In the genomic region with DNA sequence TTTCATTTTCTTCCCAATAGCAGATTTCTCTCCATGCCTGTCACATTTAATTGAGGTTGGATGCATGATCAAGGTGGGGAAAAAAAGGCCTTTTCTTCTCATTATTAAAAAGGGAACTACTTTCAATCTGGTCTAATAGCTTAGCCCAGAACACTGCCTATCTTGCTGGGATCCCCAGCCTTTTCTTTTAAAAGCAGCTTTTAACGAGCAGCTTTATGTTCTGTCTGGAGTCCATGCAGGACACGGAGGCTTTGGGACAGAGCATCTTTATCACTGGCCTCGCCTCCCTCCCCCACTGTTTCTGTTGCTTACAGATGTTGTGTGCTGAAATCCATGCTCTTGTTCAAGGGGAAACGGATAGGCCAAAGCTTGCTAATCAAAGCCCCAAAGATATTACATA, we compare ENCODE assay signal across 9 mouse cellular contexts. TPM values are rescaled to one million over a fixed set of nuclear protein-coding genes. Genes with fewer than 3 reads are reported as not detected.
DNase-seq lines count a peak whose midpoint lies in the region; ATAC-seq and TF ChIP-seq lines count a peak whose summit lies in the region.
"Had no signal": no experiment of that assay in that cellular context is flagged by ENCODE, and none has a peak within 500 bp of the region (broad histone marks: within the 10 kb centered on the region; RNA-seq: fewer than 3 reads in every experiment).

No protein-coding gene starts in this region.

- no peak for TF ChIP-seq EP300 in lung, postnatal 0 days (IDR thresholded peaks at IDR 0.05)

- H3K4me3 ChIP-seq in gastrocnemius, adult 2 months, result no peak overlapping the region
- H3K4me3 ChIP-seq in midbrain, embryonic 10.5 days, result 0 out of 2 replicates have a peak overlapping the region, but pooled peaks have one; percentile 15
- no peak overlapping the region for H3K4me3 ChIP-seq in lung, postnatal 0 days (ENCODE audit: low read depth, low read length)

- H3K9ac ChIP-seq in lung, postnatal 0 days (replicated peaks; ENCODE audit: low read depth), result no peak overlapping the region

- WGBS in midbrain, embryonic 10.5 days, result 14% methylated on average over 4 of the region's 4 CpGs
- WGBS in lung, postnatal 0 days, result 44% methylated on average over 4 of the region's 4 CpGs

- H3K9me3 ChIP-seq in midbrain, embryonic 10.5 days (replicated peaks), result no peaks in the 10 kb centered on the region
- H3K9me3 ChIP-seq in lung, postnatal 0 days (ENCODE audit: low read length), result no peaks in the 10 kb centered on the region

- H3K36me3 ChIP-seq in midbrain, embryonic 10.5 days, result no peaks in the 10 kb centered on the region
- no peaks in the 10 kb centered on the region for H3K36me3 ChIP-seq in lung, postnatal 0 days (ENCODE audit: insufficient read depth, low read length)

- intact Hi-C loops in gastrocnemius, adult 2 months (cut with DNase I), result no loop called here

- no peak for ATAC-seq in lung, postnatal 0 days

- H3K4me1 ChIP-seq in midbrain, embryonic 10.5 days, result peaks cover 38% of the 10 kb centered on the region
- H3K4me1 ChIP-seq in lung, postnatal 0 days (ENCODE audit: insufficient read depth, low read depth, low read length), result no peaks in the 10 kb centered on the region

- TF ChIP-seq CTCF in gastrocnemius, adult 2 months (IDR thresholded peaks at IDR 0.05), result no peak
- TF ChIP-seq CTCF in lung, postnatal 0 days (IDR thresholded peaks at IDR 0.05), result no peak

- no peaks in the 10 kb centered on the region for H3K27me3 ChIP-seq in midbrain, embryonic 10.5 days (ENCODE audit: low read depth, poor library complexity, severe bottlenecking)
- H3K27me3 ChIP-seq in lung, postnatal 0 days (replicated peaks; ENCODE audit: insufficient read depth, low read length), result no peaks in the 10 kb centered on the region

- no peak for DNase-seq in gastrocnemius, adult 2 months
- no peak for DNase-seq in gastrocnemius, postnatal 4 days (ENCODE audit: low spot score in 2 of 2)
- DNase-seq in right cerebral cortex, postnatal 25 days, result peak; percentile 7
- no peak for DNase-seq in right cerebral cortex, postnatal 10 days (ENCODE audit: low spot score in 2 of 2)
- DNase-seq in midbrain, embryonic 10.5 days (ENCODE audit: low spot score), result peak; percentile 56
- DNase-seq in urinary bladder, postnatal 10 days (ENCODE audit: low spot score), result no peak
- no peak for DNase-seq in frontal cortex, adult 2 months (ENCODE audit: extremely low spot score in 1 of 2, low spot score in 1 of 2)
- no peak for DNase-seq in lung, postnatal 0 days (ENCODE audit: low spot score)
- DNase-seq: gastrocnemius, postnatal 25 days had no signal

- 0 out of 2 replicates have a peak overlapping the region, but pooled peaks have one; percentile 20 for H3K27ac ChIP-seq in gastrocnemius, adult 2 months
- H3K27ac ChIP-seq in midbrain, embryonic 10.5 days (replicated peaks), result peak overlapping the region; percentile 81
- no peak overlapping the region for H3K27ac ChIP-seq in lung, postnatal 0 days (ENCODE audit: low read length)

- H3K4me2 ChIP-seq in lung, postnatal 0 days (replicated peaks; ENCODE audit: low read depth, low read length), result no peak overlapping the region

RNA-seq across cellular contexts. Expression of a gene that starts 32.8 kb away (rescaled TPM):
- total RNA-seq in gastrocnemius, adult 2 months (2021), result 1 to 10 TPM; 3.6 to 4.0 TPM
- 10 to 100 TPM; 15.7 to 19.3 TPM for total RNA-seq in gastrocnemius, postnatal 4 days (2021)
- 63.5 and 73.5 TPM in 2 replicates for polyA plus RNA-seq in midbrain, embryonic 10.5 days (2016; fragmentation: Nextera tagmentation; extraction: Ambion mirVana)
- polyA plus RNA-seq in frontal cortex, adult 2 months (2012; rRNA removed), result 10.2 and 10.4 TPM in 2 replicates
- 56.0 and 63.0 TPM in 2 replicates for polyA plus RNA-seq in lung, postnatal 0 days (2015; fragmentation: Nextera tagmentation; extraction: Ambion mirVana)

Comparison
In these comparisons a context has a peak if more than half of its experiments do, and no peak if none do; other contexts are left out.
1. DNase-seq: peak in right cerebral cortex, postnatal 25 days (single experiment) and midbrain, embryonic 10.5 days (single experiment); none in gastrocnemius, adult 2 months (single experiment), gastrocnemius, postnatal 4 days (0 of 2), right cerebral cortex, postnatal 10 days (0 of 2), urinary bladder, postnatal 10 days (single experiment), frontal cortex, adult 2 months (0 of 2) and lung, postnatal 0 days (single experiment).